Mouse (Mus musculus): ENCODE measurements at regions not wholly inside any gene's neighbourhood (a gene's known extent, or its start where the extent isn't known, plus 50 kb on each side); places are given as distances from the start of the nearest gene placed in this dataset.

- no peak for TF ChIP-seq POLR2A (IDR thresholded peaks at IDR 0.05; ENCODE audit: control insufficient read depth, extremely low read depth, insufficient read depth, low read length, poor library complexity)
- TF ChIP-seq CTCF (IDR thresholded peaks at IDR 0.05; ENCODE audit: borderline replicate concordance, control insufficient read depth, extremely low read depth, insufficient read depth, low read length, poor library complexity) = no peak
Observed at GRCm38 (mm10) chr7:35857693-35858092, 54.9 kb upstream of the Zfp507 start.

All from thymus, adult 2 months (tissue).